Mouse (Mus musculus) embryonic facial prominence, embryonic 12.5 days (tissue): ENCODE measurements around the gene Epha3. TPM values are rescaled to one million over a fixed set of nuclear protein-coding genes. Genes with fewer than 3 reads are reported as not detected.

ENCODE experiments used
- ATAC-seq: fragments of 200-750 bp; cut with Nextera tagmentation; 2 replicates; pipeline ENCODE4 v1.8.0; 2017; ENCODE audit not compliant: insufficient number of reproducible peaks, insufficient read depth, low FRiP score, low TSS enrichment
- H3K27ac ChIP-seq: fragments of 300-500 bp; sonication (generic); 2 replicates; pipeline ENCODE4 v1.5.1; 2016; ENCODE audit warnings: mild to moderate bottlenecking
- H3K27me3 ChIP-seq: fragments of 300-500 bp; sonication (generic); 2 replicates; pipeline ENCODE4 v1.6.1; 2016; ENCODE audit warnings: mild to moderate bottlenecking, moderate library complexity
- H3K36me3 ChIP-seq: fragments of 300-500 bp; sonication (generic); 2 replicates; pipeline ENCODE4 v1.6.1; 2016; ENCODE audit warnings: mild to moderate bottlenecking
- H3K4me1 ChIP-seq: fragments of 300-500 bp; sonication (generic); 2 replicates; pipeline ENCODE4 v1.6.1; 2016
- H3K4me2 ChIP-seq: fragments of 300-500 bp; sonication (generic); replicated peaks from 2 replicates; pipeline ENCODE4 v1.6.1; 2016; ENCODE audit warnings: mild to moderate bottlenecking, moderate library complexity
- H3K4me3 ChIP-seq: fragments of 300-500 bp; sonication (generic); 2 replicates; pipeline ENCODE4 v1.5.1; 2016; ENCODE audit warnings: mild to moderate bottlenecking
- H3K9ac ChIP-seq: fragments of 300-500 bp; sonication (generic); 2 replicates; pipeline ENCODE4 v1.6.1; 2016; ENCODE audit warnings: mild to moderate bottlenecking, moderate library complexity
- H3K9me3 ChIP-seq: fragments of 300-500 bp; sonication (generic); 2 replicates; pipeline ENCODE4 v1.6.1; 2016; ENCODE audit warnings: mild to moderate bottlenecking, moderate library complexity
- WGBS: fragments of 180-500 bp; shearing (Covaris S2); methylation state at CpG from one replicate; pipeline ENCODE4 v1.1.7; 2016; 5-methylcytosine and 5-hydroxymethylcytosine counted together
- polyA plus RNA-seq: library from polyadenylated mRNA; unstranded; fragments of >200 nt; fragmentation: Nextera tagmentation; extraction: Ambion mirVana; gene quantifications from 2 replicates; pipeline ENCODE4 v1.2.1, GENCODE M21; 2016

The Epha3 gene
- polyA plus RNA-seq, 1 experiment from 2014 or later: 62.5 TPM

- Histone ChIP-seq H3K4me2 (no peak overlapping the region), H3K36me3 (no peaks in the 10 kb centered on the region), H3K9me3 (no peaks in the 10 kb centered on the region), H3K27me3 (no peaks in the 10 kb centered on the region), H3K4me1 (no peaks in the 10 kb centered on the region), H3K27ac (no peak overlapping the region), H3K4me3 (no peak overlapping the region), H3K9ac (no peak overlapping the region)
- no peak for ATAC-seq
- 66% methylated on average over 7 of the region's 7 CpGs for WGBS
Observed at GRCm38 (mm10) chr16:63783544-63783943, 80.4 kb downstream of the Epha3 start.

GRCm38 (mm10) chr16:63782101-63782500 is 81.9 kb downstream of the Epha3 start:
- Histone ChIP-seq H3K27me3 (no peaks in the 10 kb centered on the region), H3K9me3 (no peaks in the 10 kb centered on the region), H3K4me3 (no peak overlapping the region), H3K9ac (no peak overlapping the region), H3K4me2 (no peak overlapping the region), H3K27ac (no peak overlapping the region), H3K36me3 (no peaks in the 10 kb centered on the region), H3K4me1 (no peaks in the 10 kb centered on the region)
- WGBS: 71% methylated on average over 1 of the region's 1 CpGs
- ATAC-seq: no peak

- no peaks in the 10 kb centered on the region for H3K36me3 ChIP-seq
- no peak overlapping the region for H3K4me3 ChIP-seq
- no peak overlapping the region for H3K9ac ChIP-seq
- 74% methylated on average over 5 of the region's 5 CpGs for WGBS
- H3K9me3 ChIP-seq: no peaks in the 10 kb centered on the region
- H3K27ac ChIP-seq: no peak overlapping the region
- ATAC-seq: no peak
- H3K27me3 ChIP-seq: no peaks in the 10 kb centered on the region
- no peak overlapping the region for H3K4me2 ChIP-seq
- no peaks in the 10 kb centered on the region for H3K4me1 ChIP-seq
Observed at GRCm38 (mm10) chr16:63780151-63780550, 83.8 kb downstream of the Epha3 start.

- H3K27me3 ChIP-seq: no peaks in the 10 kb centered on the region
- 30% methylated on average over 1 of the region's 1 CpGs for WGBS
- H3K4me1 ChIP-seq: no peaks in the 10 kb centered on the region
- no peaks in the 10 kb centered on the region for H3K9me3 ChIP-seq
- H3K4me3 ChIP-seq: no peak overlapping the region
- no peaks in the 10 kb centered on the region for H3K36me3 ChIP-seq
- no peak for ATAC-seq
- H3K4me2 ChIP-seq: no peak overlapping the region
- no peak overlapping the region for H3K9ac ChIP-seq
- H3K27ac ChIP-seq: no peak overlapping the region
Observed at GRCm38 (mm10) chr16:63777811-63778210, 86.2 kb downstream of the Epha3 start.

GRCm38 (mm10) chr16:63772566-63772965 is 91.4 kb downstream of the Epha3 start:
- no peak overlapping the region for H3K27ac ChIP-seq
- H3K9me3 ChIP-seq: no peaks in the 10 kb centered on the region
- H3K27me3 ChIP-seq: no peaks in the 10 kb centered on the region
- H3K9ac ChIP-seq: no peak overlapping the region
- no peak overlapping the region for H3K4me3 ChIP-seq
- 84% methylated on average over 3 of the region's 3 CpGs for WGBS
- H3K4me1 ChIP-seq: no peaks in the 10 kb centered on the region
- no peaks in the 10 kb centered on the region for H3K36me3 ChIP-seq
- no peak overlapping the region for H3K4me2 ChIP-seq
- no peak for ATAC-seq

GRCm38 (mm10) chr16:63767589-63767988 is 96.4 kb downstream of the Epha3 start:
- 44% methylated on average over 5 of the region's 5 CpGs for WGBS
- no peak overlapping the region for H3K9ac ChIP-seq
- no peaks in the 10 kb centered on the region for H3K27me3 ChIP-seq
- no peak overlapping the region for H3K4me2 ChIP-seq
- ATAC-seq: no peak
- no peaks in the 10 kb centered on the region for H3K4me1 ChIP-seq
- H3K27ac ChIP-seq: no peak overlapping the region
- no peak overlapping the region for H3K4me3 ChIP-seq
- no peaks in the 10 kb centered on the region for H3K9me3 ChIP-seq
- no peaks in the 10 kb centered on the region for H3K36me3 ChIP-seq

- Histone ChIP-seq H3K4me2 (no peak overlapping the region), H3K9ac (no peak overlapping the region), H3K36me3 (no peaks in the 10 kb centered on the region), H3K27me3 (no peaks in the 10 kb centered on the region), H3K4me1 (no peaks in the 10 kb centered on the region), H3K9me3 (no peaks in the 10 kb centered on the region), H3K27ac (no peak overlapping the region), H3K4me3 (no peak overlapping the region)
- 79% methylated on average over 4 of the region's 4 CpGs for WGBS
- no peak for ATAC-seq
Observed at GRCm38 (mm10) chr16:63761177-63761576, 102.8 kb downstream of the Epha3 start.

GRCm38 (mm10) chr16:63760112-63760511 is 103.9 kb downstream of the Epha3 start:
- Histone ChIP-seq H3K27me3 (no peaks in the 10 kb centered on the region), H3K27ac (no peak overlapping the region), H3K4me3 (no peak overlapping the region), H3K4me2 (no peak overlapping the region), H3K4me1 (no peaks in the 10 kb centered on the region), H3K9me3 (no peaks in the 10 kb centered on the region), H3K36me3 (no peaks in the 10 kb centered on the region), H3K9ac (no peak overlapping the region)
- no peak for ATAC-seq
- 33% methylated on average over 2 of the region's 2 CpGs for WGBS

- ATAC-seq: peak; percentile 56; the same call in 1 of the 2 replicates
- WGBS: 9% methylated on average over 3 of the region's 3 CpGs
- no peaks in the 10 kb centered on the region for H3K9me3 ChIP-seq
Observed at GRCm38 (mm10) chr16:63753052-63753451, 110.9 kb downstream of the Epha3 start.

GRCm38 (mm10) chr16:63747817-63748216 is 116.2 kb downstream of the Epha3 start:
- Histone ChIP-seq H3K4me3 (no peak overlapping the region), H3K9ac (no peak overlapping the region), H3K4me2 (no peak overlapping the region), H3K27ac (no peak overlapping the region), H3K27me3 (no peaks in the 10 kb centered on the region), H3K36me3 (no peaks in the 10 kb centered on the region), H3K4me1 (no peaks in the 10 kb centered on the region), H3K9me3 (no peaks in the 10 kb centered on the region)
- no peak for ATAC-seq
- 28% methylated on average over 2 of the region's 2 CpGs for WGBS

More at GRCm38 (mm10) chr16:63753052-63753451, 110.9 kb downstream of the Epha3 start:
- Histone ChIP-seq H3K4me2 (no peak overlapping the region), H3K9ac (no peak overlapping the region), H3K36me3 (no peaks in the 10 kb centered on the region), H3K4me1 (no peaks in the 10 kb centered on the region), H3K4me3 (no peak overlapping the region), H3K27ac (no peak overlapping the region), H3K27me3 (no peaks in the 10 kb centered on the region)

GRCm38 (mm10) chr16:63745465-63745864 is 118.5 kb downstream of the Epha3 start:
- Histone ChIP-seq H3K36me3 (no peaks in the 10 kb centered on the region), H3K4me3 (no peak overlapping the region), H3K9me3 (no peaks in the 10 kb centered on the region), H3K4me1 (no peaks in the 10 kb centered on the region), H3K27me3 (no peaks in the 10 kb centered on the region), H3K9ac (no peak overlapping the region), H3K27ac (no peak overlapping the region), H3K4me2 (no peak overlapping the region)
- no peak for ATAC-seq
- WGBS: 41% methylated on average over 5 of the region's 5 CpGs

GRCm38 (mm10) chr16:63743208-63743854 is 120.6 kb downstream of the Epha3 start:
- Histone ChIP-seq H3K4me2 (no peak overlapping the region), H3K9me3 (no peaks in the 10 kb centered on the region), H3K4me3 (no peak overlapping the region), H3K36me3 (no peaks in the 10 kb centered on the region), H3K4me1 (no peaks in the 10 kb centered on the region), H3K27ac (no peak overlapping the region), H3K27me3 (no peaks in the 10 kb centered on the region), H3K9ac (no peak overlapping the region)
- WGBS: 75% methylated on average over 9 of the region's 9 CpGs
- no peak for ATAC-seq
